Mouse (Mus musculus) gastrocnemius, postnatal 4 days (tissue): ENCODE results near the gene Nr2f6. TPM values are rescaled to one million over a fixed set of nuclear protein-coding genes. Genes with fewer than 3 reads are reported as not detected.
A peak's percentile ranks its signal among the peaks of the same experiment; 100 is the strongest.

Experiments used
- DNase-seq, 2 experiments: peaks; one replicate each; pipeline ENCODE4 v3.0.0; 2021 to 2022; ENCODE audit warnings: low spot score in 2 of 2, mixed read lengths in 2 of 2
- total RNA-seq, 2 experiments: library from RNA; stranded (reverse); gene quantifications; 2 replicates each; pipeline ENCODE4 v1.2.3; 2021

Gene Nr2f6
- total RNA-seq, 2 experiments from 2014 or later, result 37.0 to 40.4 TPM

GRCm38 (mm10) chr8:71392391-71392790, 10.6 kb upstream of the Nr2f6 start:
- no peak for DNase-seq

GRCm38 (mm10) chr8:71391696-71392095, 9.9 kb upstream of the Nr2f6 start:
- no peak for DNase-seq

GRCm38 (mm10) chr8:71388267-71388666, 6.5 kb upstream of the Nr2f6 start:
- no peak for DNase-seq

GRCm38 (mm10) chr8:71385212-71385835, 3.6 kb upstream of the Nr2f6 start:
- no peak for DNase-seq

- no peak for DNase-seq
Measured at GRCm38 (mm10) chr8:71383860-71384259, 2.1 kb upstream of the Nr2f6 start.

- no peak for DNase-seq
Measured at GRCm38 (mm10) chr8:71383396-71383795, 1.6 kb upstream of the Nr2f6 start.

GRCm38 (mm10) chr8:71381971-71382961, 506 bp upstream of the Nr2f6 start:
- DNase-seq, result peak; percentile 85 to 90

- DNase-seq, result no peak
Measured at GRCm38 (mm10) chr8:71380178-71381171, 1.3 kb downstream of the Nr2f6 start.

- no peak for DNase-seq
Measured at GRCm38 (mm10) chr8:71379512-71380075, 2.2 kb downstream of the Nr2f6 start.

- no peak for DNase-seq
Measured at GRCm38 (mm10) chr8:71379008-71379407, 2.8 kb downstream of the Nr2f6 start.

GRCm38 (mm10) chr8:71376423-71377030, 5.2 kb downstream of the Nr2f6 start:
- DNase-seq, result no peak

GRCm38 (mm10) chr8:71375581-71376422, 6.0 kb downstream of the Nr2f6 start:
- DNase-seq, result peak in 1 of 2 experiments; percentile 61

- DNase-seq, result no peak
Measured at GRCm38 (mm10) chr8:71374616-71375206, 7.0 kb downstream of the Nr2f6 start.

- DNase-seq, result no peak
Measured at GRCm38 (mm10) chr8:71373000-71373399, 8.8 kb downstream of the Nr2f6 start.

GRCm38 (mm10) chr8:71372427-71372826, 9.3 kb downstream of the Nr2f6 start:
- DNase-seq, result no peak

- DNase-seq, result peak; percentile 93 to 95
Measured at GRCm38 (mm10) chr8:71371236-71371848, 10.4 kb downstream of the Nr2f6 start, which contains the start of gene Ocel1. Gene Ocel1 (plus strand): TSS chr8:71371298.

- no peak for DNase-seq
Measured at GRCm38 (mm10) chr8:71370711-71371235, 11.0 kb downstream of the Nr2f6 start.
